Mouse (Mus musculus): ENCODE data around the gene Slc25a13. TPM values are rescaled to one million over a fixed set of nuclear protein-coding genes. Genes with fewer than 3 reads are reported as not detected.

Slc25a13 gene
- polyA plus RNA-seq, 1 experiment from 2014 or later: 167 TPM

GRCm38 (mm10) chr6:6162993-6163623 is 53.9 kb downstream of the Slc25a13 start:
- Histone ChIP-seq H3K27ac (ENCODE audit: low read depth) (no peak overlapping the region), H3K27me3 (ENCODE audit: insufficient read depth, low read length) (no peaks in the 10 kb centered on the region), H3K4me2 (ENCODE audit: low read depth, low read length) (no peak overlapping the region), H3K9ac (replicated peaks) (no peak overlapping the region), H3K9me3 (ENCODE audit: low read length) (no peaks in the 10 kb centered on the region), H3K36me3 (replicated peaks; ENCODE audit: insufficient read depth, low read length) (0 out of 2 replicates have a peak, but pooled peaks cover 5% of the 10 kb centered on the region), H3K4me1 (ENCODE audit: insufficient read depth) (no peaks in the 10 kb centered on the region), H3K4me3 (ENCODE audit: low read depth, low read length) (no peak overlapping the region)
- TF ChIP-seq CTCF (IDR thresholded peaks at IDR 0.05; ENCODE audit: low read depth) (no peak), EP300 (IDR thresholded peaks at IDR 0.05; ENCODE audit: low read depth) (no peak)
- ATAC-seq (no peak), DNase-seq (no peak)
- WGBS (ENCODE audit: insufficient replicate concordance): 87% methylated on average over 7 of the region's 7 CpGs

GRCm38 (mm10) chr6:6162146-6162545 is 54.8 kb downstream of the Slc25a13 start:
- Histone ChIP-seq H3K4me1 (ENCODE audit: insufficient read depth) (no peaks in the 10 kb centered on the region), H3K4me2 (ENCODE audit: low read depth, low read length) (no peak overlapping the region), H3K9ac (replicated peaks) (no peak overlapping the region), H3K36me3 (replicated peaks; ENCODE audit: insufficient read depth, low read length) (0 out of 2 replicates have a peak, but pooled peaks cover 2% of the 10 kb centered on the region), H3K27me3 (ENCODE audit: insufficient read depth, low read length) (no peaks in the 10 kb centered on the region), H3K9me3 (ENCODE audit: low read length) (no peaks in the 10 kb centered on the region), H3K4me3 (ENCODE audit: low read depth, low read length) (no peak overlapping the region), H3K27ac (ENCODE audit: low read depth) (no peak overlapping the region)
- no peak for DNase-seq
- no peak for TF ChIP-seq CTCF (IDR thresholded peaks at IDR 0.05; ENCODE audit: low read depth)
- TF ChIP-seq EP300 (IDR thresholded peaks at IDR 0.05; ENCODE audit: low read depth): no peak
- no peak for ATAC-seq
- WGBS (ENCODE audit: insufficient replicate concordance): 81% methylated on average over 6 of the region's 6 CpGs

GRCm38 (mm10) chr6:6160645-6161426 is 56.1 kb downstream of the Slc25a13 start:
- no peaks in the 10 kb centered on the region for H3K9me3 ChIP-seq (ENCODE audit: low read length)
- H3K9ac ChIP-seq (replicated peaks): no peak overlapping the region
- no peak for DNase-seq
- 0 out of 2 replicates have a peak, but pooled peaks cover 2% of the 10 kb centered on the region for H3K36me3 ChIP-seq (replicated peaks; ENCODE audit: insufficient read depth, low read length)
- H3K4me1 ChIP-seq (ENCODE audit: insufficient read depth): 0 out of 2 replicates have a peak, but pooled peaks cover 2% of the 10 kb centered on the region
- no peaks in the 10 kb centered on the region for H3K27me3 ChIP-seq (ENCODE audit: insufficient read depth, low read length)
- TF ChIP-seq CTCF (IDR thresholded peaks at IDR 0.05; ENCODE audit: low read depth): no peak
- TF ChIP-seq EP300 (IDR thresholded peaks at IDR 0.05; ENCODE audit: low read depth): no peak
- no peak overlapping the region for H3K27ac ChIP-seq (ENCODE audit: low read depth)
- ATAC-seq: no peak
- no peak overlapping the region for H3K4me3 ChIP-seq (ENCODE audit: low read depth, low read length)
- H3K4me2 ChIP-seq (ENCODE audit: low read depth, low read length): no peak overlapping the region
- WGBS (ENCODE audit: insufficient replicate concordance): 82% methylated on average over 7 of the region's 7 CpGs

GRCm38 (mm10) chr6:6159221-6159859 is 57.6 kb downstream of the Slc25a13 start:
- ATAC-seq (no peak), DNase-seq (no peak)
- 0 out of 2 replicates have a peak, but pooled peaks cover 2% of the 10 kb centered on the region for H3K36me3 ChIP-seq (replicated peaks; ENCODE audit: insufficient read depth, low read length)
- H3K4me1 ChIP-seq (ENCODE audit: insufficient read depth): 0 out of 2 replicates have a peak, but pooled peaks cover 2% of the 10 kb centered on the region
- 62% methylated on average over 7 of the region's 7 CpGs for WGBS (ENCODE audit: insufficient replicate concordance)
- no peak for TF ChIP-seq CTCF (IDR thresholded peaks at IDR 0.05; ENCODE audit: low read depth)
- no peak for TF ChIP-seq EP300 (IDR thresholded peaks at IDR 0.05; ENCODE audit: low read depth)
- no peak overlapping the region for H3K4me3 ChIP-seq (ENCODE audit: low read depth, low read length)
- H3K9me3 ChIP-seq (ENCODE audit: low read length): no peaks in the 10 kb centered on the region
- H3K9ac ChIP-seq (replicated peaks): no peak overlapping the region
- no peak overlapping the region for H3K4me2 ChIP-seq (ENCODE audit: low read depth, low read length)
- H3K27me3 ChIP-seq (ENCODE audit: insufficient read depth, low read length): no peaks in the 10 kb centered on the region
- no peak overlapping the region for H3K27ac ChIP-seq (ENCODE audit: low read depth)

- TF ChIP-seq CTCF (IDR thresholded peaks at IDR 0.05; ENCODE audit: low read depth): no peak
- no peak for TF ChIP-seq EP300 (IDR thresholded peaks at IDR 0.05; ENCODE audit: low read depth)
- H3K9ac ChIP-seq (replicated peaks): no peak overlapping the region
- 60% methylated on average over 10 of the region's 10 CpGs for WGBS (ENCODE audit: insufficient replicate concordance)
- ATAC-seq (no peak), DNase-seq (no peak)
- peaks cover 4% of the 10 kb centered on the region; the same call in 1 of the 2 replicates for H3K4me1 ChIP-seq (ENCODE audit: insufficient read depth)
- H3K4me2 ChIP-seq (ENCODE audit: low read depth, low read length): no peak overlapping the region
- no peaks in the 10 kb centered on the region for H3K9me3 ChIP-seq (ENCODE audit: low read length)
- H3K27me3 ChIP-seq (ENCODE audit: insufficient read depth, low read length): no peaks in the 10 kb centered on the region
- no peak overlapping the region for H3K27ac ChIP-seq (ENCODE audit: low read depth)
- no peak overlapping the region for H3K4me3 ChIP-seq (ENCODE audit: low read depth, low read length)
- H3K36me3 ChIP-seq (replicated peaks; ENCODE audit: insufficient read depth, low read length): 0 out of 2 replicates have a peak, but pooled peaks cover 11% of the 10 kb centered on the region
These were observed 63.5 kb downstream of the Slc25a13 start for GRCm38 (mm10) chr6:6153426-6153825.

- ATAC-seq (no peak), DNase-seq (no peak)
- H3K4me3 ChIP-seq (ENCODE audit: low read depth, low read length): no peak overlapping the region
- H3K9ac ChIP-seq (replicated peaks): no peak overlapping the region
- H3K27ac ChIP-seq (ENCODE audit: low read depth): no peak overlapping the region
- 80% methylated on average over 6 of the region's 6 CpGs for WGBS (ENCODE audit: insufficient replicate concordance)
- no peaks in the 10 kb centered on the region for H3K27me3 ChIP-seq (ENCODE audit: insufficient read depth, low read length)
- peaks cover 20% of the 10 kb centered on the region for H3K36me3 ChIP-seq (replicated peaks; ENCODE audit: insufficient read depth, low read length)
- TF ChIP-seq EP300 (IDR thresholded peaks at IDR 0.05; ENCODE audit: low read depth) (no peak), CTCF (IDR thresholded peaks at IDR 0.05; ENCODE audit: low read depth) (no peak)
- H3K4me1 ChIP-seq (ENCODE audit: insufficient read depth): peaks cover 2% of the 10 kb centered on the region; the same call in 1 of the 2 replicates
- H3K9me3 ChIP-seq (ENCODE audit: low read length): no peaks in the 10 kb centered on the region
- H3K4me2 ChIP-seq (ENCODE audit: low read depth, low read length): no peak overlapping the region
These were observed 66.2 kb downstream of the Slc25a13 start for GRCm38 (mm10) chr6:6150811-6151210.
